Mouse (Mus musculus): ENCODE measurements at regions not wholly inside any gene's neighbourhood (a gene's known extent, or its start where the extent isn't known, plus 50 kb on each side); places are given as distances from the start of the nearest gene placed in this dataset.

DNA sequence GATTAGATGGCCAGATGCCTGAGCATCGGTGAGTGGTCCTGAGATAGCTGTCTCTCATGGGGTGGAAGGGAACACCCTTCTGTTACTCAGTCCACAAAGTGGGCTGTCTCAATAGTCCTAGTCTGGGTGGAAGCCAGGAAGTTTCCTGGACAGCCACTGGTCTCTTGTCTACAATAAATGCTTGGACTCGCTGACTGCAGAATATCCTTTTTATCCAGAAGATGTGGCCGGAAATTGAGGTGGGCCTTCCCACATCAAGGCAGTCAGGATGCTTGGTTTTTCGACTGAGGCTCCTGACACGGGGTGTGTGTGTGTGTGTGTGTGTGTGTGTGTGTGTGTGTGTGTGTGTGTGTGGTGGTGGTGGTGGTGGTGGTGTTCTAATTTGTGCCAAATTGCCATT lies 91.0 kb downstream of the Cpn2 start:
- no peak for TF ChIP-seq POLR2A (IDR thresholded peaks at IDR 0.05; ENCODE audit: low read depth, low read length)
- no peak for TF ChIP-seq CTCF (conservative IDR thresholded peaks at IDR 0.05; ENCODE audit: insufficient read depth, insufficient read length, low read depth, low read length)

Data from kidney, adult 2 months (tissue).